26 mouse cellular contexts compared by ENCODE assay signal in the genomic region with DNA sequence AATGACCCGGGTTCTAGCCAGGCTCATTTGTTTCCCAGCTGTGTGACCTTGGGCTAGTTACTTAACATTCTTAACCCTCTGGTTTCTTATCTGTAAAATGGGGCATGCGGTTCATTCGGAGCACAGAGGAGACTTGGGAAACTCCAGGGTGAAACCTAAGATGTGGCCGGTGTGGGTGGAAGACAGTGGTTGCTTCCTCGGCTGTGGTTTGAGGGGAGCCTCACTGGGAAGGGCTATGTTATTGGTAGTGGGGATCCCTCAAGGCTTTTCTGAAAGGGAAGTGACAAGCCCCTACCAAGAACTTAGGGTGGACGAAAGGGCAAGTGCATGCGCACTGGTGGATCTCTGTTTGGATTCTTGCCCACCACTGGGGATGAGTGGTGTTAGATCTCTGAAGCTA. TPM values are rescaled to one million over a fixed set of nuclear protein-coding genes. Genes with fewer than 3 reads are reported as not detected.
"Had no signal": no experiment of that assay in that cellular context is flagged by ENCODE, and none has a peak within 500 bp of the region (broad histone marks: within the 10 kb centered on the region; RNA-seq: fewer than 3 reads in every experiment).

No protein-coding gene starts in this region.

- H3K9me3 ChIP-seq: kidney, embryonic 15.5 days; limb, embryonic 10.5 days; limb, embryonic 13.5 days; liver, embryonic 12.5 days; liver, embryonic 15.5 days; lung, embryonic 15.5 days; midbrain, embryonic 13.5 days; neural tube, embryonic 12.5 days; neural tube, embryonic 15.5 days had no signal

- H3K4me1 ChIP-seq: neural tube, embryonic 12.5 days; neural tube, embryonic 15.5 days had no signal

- DNase-seq: kidney, adult 8-10 months; kidney, postnatal 10 days; kidney, postnatal 4 days; liver; lung, postnatal 36 days; right cerebral cortex, adult 18-20 months; right cerebral cortex, postnatal 14 days; right cerebral cortex, postnatal 4 days; thymus, adult 2 months; thymus, postnatal 14 days; thymus, postnatal 4 days had no signal

- H3K27me3 ChIP-seq: limb, embryonic 13.5 days; liver, embryonic 15.5 days; lung, embryonic 15.5 days; midbrain, embryonic 13.5 days; neural tube, embryonic 12.5 days; neural tube, embryonic 15.5 days had no signal

- H3K9ac ChIP-seq: kidney, embryonic 15.5 days; limb, embryonic 13.5 days; liver, embryonic 12.5 days; liver, embryonic 15.5 days; lung, embryonic 15.5 days; midbrain, embryonic 13.5 days; neural tube, embryonic 12.5 days; neural tube, embryonic 15.5 days had no signal

- ATAC-seq: intestine, postnatal 0 days; liver, embryonic 12.5 days; midbrain, embryonic 13.5 days; midbrain, embryonic 16.5 days had no signal

- H3K27ac ChIP-seq: kidney, embryonic 15.5 days; limb, embryonic 10.5 days; limb, embryonic 13.5 days; liver, embryonic 12.5 days; liver, embryonic 15.5 days; lung, embryonic 15.5 days; midbrain, embryonic 13.5 days; neural tube, embryonic 12.5 days; neural tube, embryonic 15.5 days; stomach, postnatal 0 days had no signal

- H3K4me2 ChIP-seq: kidney, embryonic 15.5 days; limb, embryonic 13.5 days; liver, embryonic 12.5 days; liver, embryonic 15.5 days; lung, embryonic 15.5 days; midbrain, embryonic 13.5 days; neural tube, embryonic 12.5 days; neural tube, embryonic 15.5 days had no signal

- H3K4me3 ChIP-seq: kidney, embryonic 15.5 days; limb, embryonic 10.5 days; limb, embryonic 13.5 days; liver, embryonic 12.5 days; liver, embryonic 15.5 days; lung, embryonic 15.5 days; midbrain, embryonic 13.5 days; neural tube, embryonic 12.5 days; neural tube, embryonic 15.5 days had no signal

- H3K36me3 ChIP-seq: kidney, embryonic 15.5 days; limb, embryonic 10.5 days; limb, embryonic 13.5 days; liver, embryonic 12.5 days; liver, embryonic 15.5 days; lung, embryonic 15.5 days; midbrain, embryonic 13.5 days; neural tube, embryonic 12.5 days; neural tube, embryonic 15.5 days had no signal

RNA-seq across cellular contexts. Expression of gene Krt80, which starts 14.6 kb away (rescaled TPM):
- polyA plus RNA-seq: neural tube, embryonic 12.5 days had no signal

RNA-seq across cellular contexts. Expression of gene Krt7, which starts 26.2 kb away (rescaled TPM):
- total RNA-seq: layer of hippocampus, adult 18-20 months; layer of hippocampus, postnatal 14 days had no signal

RNA-seq across cellular contexts. Expression of gene Krt87, which starts 54.0 kb away (rescaled TPM):
- total RNA-seq: left cerebral cortex, postnatal 25 days had no signal
- polyA plus RNA-seq: kidney, embryonic 15.5 days; limb, embryonic 10.5 days; liver, embryonic 12.5 days; liver, embryonic 15.5 days had no signal
